Mouse (Mus musculus): ENCODE results near the gene Prox2.

Gene Prox2

GRCm38 (mm10) chr12:85131361-85131760 lies 20.8 kb upstream of the Prox2 start:
- DNase-seq (ENCODE audit: low spot score) = no peak

DNA sequence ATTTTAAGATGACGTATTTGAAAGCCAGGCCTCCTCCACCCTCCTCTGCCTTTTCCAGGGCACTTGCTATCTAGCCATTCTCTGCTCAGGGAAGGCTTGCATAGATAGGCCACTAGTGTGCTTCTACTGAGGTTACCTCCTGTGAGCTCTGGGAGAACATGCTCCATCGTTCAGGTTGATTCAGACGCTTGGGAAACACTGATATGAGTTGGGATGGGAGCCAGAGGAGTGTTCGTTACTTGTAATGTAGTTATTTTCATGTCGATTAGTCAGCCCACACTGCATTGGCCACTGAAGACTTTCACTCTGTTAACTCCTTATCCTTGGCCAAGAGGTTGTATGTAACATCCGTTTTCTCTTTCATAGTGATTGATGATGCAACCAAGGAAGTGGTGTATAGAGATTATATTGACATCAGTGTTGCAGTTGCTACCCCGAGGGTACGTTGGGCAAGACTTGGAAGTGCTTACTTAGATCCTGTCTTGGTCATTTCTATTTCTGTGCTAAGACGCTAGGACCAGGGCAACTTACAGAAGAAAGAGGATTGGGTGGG lies 18.9 kb upstream of the Prox2 start:
- DNase-seq (ENCODE audit: low spot score) = no peak

DNA sequence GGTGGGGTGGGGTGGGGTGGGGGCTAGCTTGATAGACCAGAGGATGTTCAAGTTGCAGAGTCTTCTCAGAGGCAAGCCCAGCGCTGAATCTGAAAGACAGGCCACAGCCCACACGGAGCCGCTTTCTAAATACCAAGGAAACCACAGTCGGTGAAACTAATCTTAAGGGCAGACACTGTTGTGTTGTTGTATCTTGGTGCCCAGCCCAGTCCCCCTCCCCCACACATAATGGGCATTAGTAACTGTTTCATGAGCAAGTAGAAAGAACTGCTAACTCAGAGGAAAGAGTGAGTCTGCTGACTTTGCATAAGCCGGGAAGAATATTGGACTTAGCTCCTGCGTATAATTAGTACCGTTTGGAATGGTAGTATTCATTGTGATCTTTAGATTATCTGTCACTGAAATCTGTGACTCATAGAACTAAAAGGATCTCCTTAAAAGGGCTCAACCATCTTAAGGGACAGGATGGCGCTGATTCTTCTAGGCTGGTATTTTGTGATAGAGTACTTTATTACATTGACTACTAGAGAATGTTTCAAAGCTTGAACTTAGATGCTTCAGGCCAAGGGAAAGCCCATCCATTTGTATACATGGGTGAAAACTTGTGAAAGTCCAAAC lies 16.5 kb upstream of the Prox2 start:
- no peak for DNase-seq (ENCODE audit: low spot score)

DNA sequence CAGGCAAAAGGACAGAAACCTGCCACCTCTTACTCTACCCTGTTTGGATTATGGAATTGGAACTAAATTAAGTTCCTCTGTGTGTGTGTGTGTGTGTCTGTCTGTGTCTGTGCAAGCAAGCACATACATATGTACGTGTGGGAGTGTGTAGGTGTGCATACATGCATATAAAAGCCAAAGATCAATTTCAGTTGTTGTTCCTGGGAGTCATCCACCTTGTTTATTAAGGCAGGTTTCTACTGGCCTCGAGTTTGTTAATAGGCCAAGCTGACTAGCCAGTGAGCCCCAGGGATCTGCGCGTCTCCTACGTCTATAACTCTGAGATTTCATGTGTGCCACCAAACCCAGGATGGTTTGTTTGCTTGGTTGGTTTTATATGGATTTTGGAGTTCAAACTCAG lies 14.2 kb upstream of the Prox2 start:
- no peak for DNase-seq (ENCODE audit: low spot score)

- DNase-seq (ENCODE audit: low spot score) = no peak
Observed at GRCm38 (mm10) chr12:85123645-85124044, 13.1 kb upstream of the Prox2 start.

- no peak for DNase-seq (ENCODE audit: low spot score)
Observed at GRCm38 (mm10) chr12:85123108-85123530, 12.6 kb upstream of the Prox2 start.

DNA sequence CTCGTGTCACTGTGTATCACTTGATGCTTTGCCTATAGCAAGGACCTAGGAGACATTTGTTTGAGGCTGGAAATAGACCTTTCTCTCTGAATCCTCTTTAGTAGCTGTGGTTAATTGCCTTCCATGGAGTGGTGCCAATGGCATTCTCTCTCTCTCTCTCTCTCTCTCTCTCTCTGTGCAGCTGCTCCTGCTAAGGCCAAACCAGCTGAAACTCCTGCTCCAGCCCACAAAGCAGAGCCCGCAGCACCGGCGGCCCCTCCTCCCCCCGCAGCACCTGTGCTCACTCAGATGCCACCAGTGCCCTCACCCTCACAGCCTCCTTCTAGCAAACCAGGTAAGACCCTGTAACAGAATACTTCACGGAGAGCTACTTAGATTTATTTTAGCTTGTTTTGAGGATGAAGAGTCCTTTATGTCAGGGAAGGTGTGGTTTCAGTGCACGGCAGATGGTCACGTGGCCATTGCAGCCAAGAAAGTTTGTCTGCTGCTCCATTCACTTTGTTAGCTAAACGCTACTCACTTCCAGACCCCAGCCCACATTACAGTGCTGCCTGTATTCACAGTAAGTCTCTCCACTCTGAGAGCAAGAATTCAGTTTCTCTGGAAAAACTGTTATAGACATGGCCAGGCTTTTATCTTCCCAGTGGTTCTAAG lies 11.4 kb upstream of the Prox2 start:
- DNase-seq (ENCODE audit: low spot score) = no peak

GRCm38 (mm10) chr12:85115678-85116077 lies 5.1 kb upstream of the Prox2 start:
- no peak for DNase-seq (ENCODE audit: low spot score)

- no peak for DNase-seq (ENCODE audit: low spot score)
Observed at GRCm38 (mm10) chr12:85113917-85114316, 3.4 kb upstream of the Prox2 start.

GRCm38 (mm10) chr12:85113337-85113736 lies 2.8 kb upstream of the Prox2 start:
- no peak for DNase-seq (ENCODE audit: low spot score)

- no peak for DNase-seq (ENCODE audit: low spot score)
Observed at GRCm38 (mm10) chr12:85112550-85113251, 2.1 kb upstream of the Prox2 start.

DNA sequence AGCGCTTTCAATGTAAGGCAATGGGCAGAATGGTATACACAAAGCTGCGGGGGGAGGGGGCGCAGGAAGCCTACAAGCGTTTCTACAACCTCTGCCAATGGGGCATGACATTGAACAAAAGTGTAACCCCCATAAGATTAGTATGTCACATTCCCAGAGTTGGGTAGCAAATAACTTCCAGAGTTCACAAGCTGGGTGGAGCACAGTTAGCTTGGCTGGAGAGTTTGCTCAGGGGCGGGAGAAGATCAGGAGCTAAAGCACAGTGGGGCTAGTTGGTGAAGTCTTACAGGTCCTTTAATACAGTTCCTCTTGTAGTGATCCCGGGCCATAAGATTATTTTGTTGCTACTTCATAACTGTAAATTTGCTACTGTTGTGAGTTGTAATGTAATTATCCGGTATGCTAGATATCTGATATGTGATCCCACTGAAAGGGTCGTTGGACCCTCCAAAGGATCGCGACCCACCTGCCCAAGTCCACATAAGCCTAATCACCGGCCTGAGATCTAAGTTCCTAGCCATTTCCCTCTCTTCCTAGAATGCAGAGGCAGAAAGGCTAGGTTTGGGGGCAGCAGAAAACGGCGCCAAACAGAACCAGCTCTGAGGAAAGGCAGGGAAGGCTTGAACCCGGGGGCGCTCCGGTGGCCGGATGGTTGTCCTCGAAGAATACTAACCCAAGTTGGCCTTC lies 405 bp downstream of the Prox2 start:
- DNase-seq (ENCODE audit: low spot score) = no peak

DNA sequence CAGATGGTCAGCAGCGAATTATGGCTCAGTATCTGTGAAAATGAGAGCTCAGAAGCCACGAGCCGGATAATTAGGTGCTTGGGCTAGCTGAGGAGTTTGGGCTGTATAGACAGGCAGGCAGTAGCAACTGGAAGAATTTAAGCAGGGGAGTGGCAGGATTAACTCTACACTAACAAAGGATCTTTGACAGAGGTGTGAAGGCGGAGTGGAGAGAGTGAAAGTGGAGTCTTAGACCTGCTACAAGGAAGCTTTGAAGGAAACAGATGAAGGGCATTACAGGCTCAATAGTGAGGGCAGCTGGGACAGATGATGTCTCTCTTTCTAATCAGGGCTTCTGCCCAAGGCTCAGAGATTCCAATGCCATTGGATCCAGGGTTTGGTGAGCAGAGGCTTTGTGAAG lies 1.1 kb downstream of the Prox2 start:
- DNase-seq (ENCODE audit: low spot score) = no peak

GRCm38 (mm10) chr12:85108643-85109042 lies 1.9 kb downstream of the Prox2 start:
- DNase-seq (ENCODE audit: low spot score) = no peak

GRCm38 (mm10) chr12:85106292-85106691 lies 4.3 kb downstream of the Prox2 start:
- DNase-seq (ENCODE audit: low spot score) = no peak

- DNase-seq (ENCODE audit: low spot score) = no peak
Observed at GRCm38 (mm10) chr12:85104789-85105188, 5.8 kb downstream of the Prox2 start.

GRCm38 (mm10) chr12:85103096-85103495 lies 7.5 kb downstream of the Prox2 start:
- no peak for DNase-seq (ENCODE audit: low spot score)

- DNase-seq (ENCODE audit: low spot score) = no peak
Observed at GRCm38 (mm10) chr12:85101521-85102106, 8.9 kb downstream of the Prox2 start.

DNA sequence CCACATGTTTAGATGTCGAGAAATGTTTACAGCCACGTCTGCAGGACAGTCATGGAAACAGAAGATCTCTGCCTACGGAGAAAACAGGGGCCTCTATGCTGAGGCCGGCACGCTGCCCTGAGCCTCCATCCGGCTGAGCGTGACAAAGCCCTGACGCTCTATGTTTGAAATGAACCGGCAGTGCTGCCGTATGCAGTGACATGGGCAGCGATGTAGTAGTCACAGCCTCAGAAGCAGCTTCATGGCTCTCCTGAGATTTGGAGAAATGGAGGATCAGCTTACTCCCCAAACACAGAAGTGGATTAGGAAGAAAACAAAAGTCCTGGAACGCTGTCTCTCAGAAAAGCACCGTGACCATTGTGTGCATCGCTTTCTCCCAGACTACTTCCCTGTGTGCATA lies 9.6 kb downstream of the Prox2 start:
- no peak for DNase-seq (ENCODE audit: low spot score)

DNA sequence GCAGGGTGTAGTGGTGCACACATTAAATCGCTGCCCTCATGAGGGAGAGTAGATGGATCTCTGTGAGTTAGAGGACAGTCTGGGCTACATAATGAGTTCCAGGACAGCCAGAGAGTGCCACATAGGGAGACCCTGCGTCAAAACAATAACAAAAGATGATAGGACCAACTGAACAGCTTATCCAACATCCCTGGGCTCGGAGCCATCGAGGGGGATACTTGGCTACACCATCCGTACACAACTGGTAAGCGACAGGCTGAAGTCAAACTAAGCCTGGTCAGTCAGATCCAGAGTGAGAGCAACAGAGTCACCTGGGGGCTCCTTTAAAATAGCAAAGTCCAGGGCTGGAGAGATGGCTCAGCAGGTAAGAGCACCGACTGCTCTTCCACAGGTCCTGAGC lies 14.7 kb downstream of the Prox2 start:
- no peak for DNase-seq (ENCODE audit: low spot score)

DNA sequence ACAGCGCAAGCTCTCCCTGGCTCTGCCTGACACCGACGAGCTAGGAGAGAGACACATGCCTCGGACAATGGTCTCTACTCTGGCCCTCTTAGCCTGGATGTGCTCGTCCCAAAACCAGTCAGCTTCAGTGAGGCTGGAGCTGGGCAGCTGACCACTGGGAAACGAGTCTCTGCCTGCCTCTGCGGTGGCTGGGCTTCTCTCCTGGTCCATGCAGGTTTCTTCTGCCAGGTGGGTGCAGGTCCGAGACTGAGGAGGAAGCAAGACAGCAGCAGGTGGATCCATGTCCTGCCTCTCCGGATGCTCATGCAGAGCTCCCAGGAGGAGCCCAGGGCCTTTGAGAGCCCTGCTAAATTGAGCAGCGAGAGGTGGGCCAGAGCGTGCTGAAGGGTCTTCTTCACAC lies 15.4 kb downstream of the Prox2 start:
- DNase-seq (ENCODE audit: low spot score) = no peak

GRCm38 (mm10) chr12:85094706-85095105 lies 15.9 kb downstream of the Prox2 start:
- DNase-seq (ENCODE audit: low spot score) = no peak

Data from urinary bladder, postnatal 10 days (tissue).